Mouse (Mus musculus) retina, adult 2 months (tissue): Measurements from ENCODE around the gene Gfm2.
A peak's percentile ranks its signal among the peaks of the same experiment; 100 is the strongest.

ENCODE experiments used
- DNase-seq: peaks from one replicate; pipeline ENCODE4 v3.0.0-alpha.2; 2012; ENCODE audit warnings: low read depth, low spot score

Gfm2 gene

DNA sequence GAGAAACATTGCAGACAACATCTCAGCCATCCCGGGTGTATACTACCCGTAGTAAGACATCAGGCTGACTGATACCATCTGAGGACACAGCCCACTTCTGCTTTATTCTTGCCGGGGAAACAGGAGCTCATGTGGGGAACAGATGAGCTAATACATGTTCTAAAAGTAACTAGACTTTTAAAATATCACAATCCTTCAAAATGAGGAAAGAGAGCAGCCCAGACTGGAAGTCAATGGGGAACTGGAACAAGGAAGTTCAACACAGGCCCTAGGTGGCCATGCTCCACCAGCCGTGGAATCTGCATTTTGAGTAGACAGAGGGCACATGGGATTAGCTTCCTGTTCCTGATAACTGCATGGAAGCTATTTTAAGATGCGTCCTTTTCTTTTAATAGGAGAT, 50.0 kb downstream of the Gfm2 start:
- no peak for DNase-seq

- DNase-seq = no peak
These were observed 54.9 kb downstream of the Gfm2 start for GRCm38 (mm10) chr13:97192649-97193048.

GRCm38 (mm10) chr13:97193420-97193819, 55.7 kb downstream of the Gfm2 start:
- no peak for DNase-seq

- DNase-seq = no peak
These were observed 58.6 kb downstream of the Gfm2 start for GRCm38 (mm10) chr13:97196186-97196924.

- no peak for DNase-seq
These were observed 59.1 kb downstream of the Gfm2 start for GRCm38 (mm10) chr13:97196925-97197218.

DNA sequence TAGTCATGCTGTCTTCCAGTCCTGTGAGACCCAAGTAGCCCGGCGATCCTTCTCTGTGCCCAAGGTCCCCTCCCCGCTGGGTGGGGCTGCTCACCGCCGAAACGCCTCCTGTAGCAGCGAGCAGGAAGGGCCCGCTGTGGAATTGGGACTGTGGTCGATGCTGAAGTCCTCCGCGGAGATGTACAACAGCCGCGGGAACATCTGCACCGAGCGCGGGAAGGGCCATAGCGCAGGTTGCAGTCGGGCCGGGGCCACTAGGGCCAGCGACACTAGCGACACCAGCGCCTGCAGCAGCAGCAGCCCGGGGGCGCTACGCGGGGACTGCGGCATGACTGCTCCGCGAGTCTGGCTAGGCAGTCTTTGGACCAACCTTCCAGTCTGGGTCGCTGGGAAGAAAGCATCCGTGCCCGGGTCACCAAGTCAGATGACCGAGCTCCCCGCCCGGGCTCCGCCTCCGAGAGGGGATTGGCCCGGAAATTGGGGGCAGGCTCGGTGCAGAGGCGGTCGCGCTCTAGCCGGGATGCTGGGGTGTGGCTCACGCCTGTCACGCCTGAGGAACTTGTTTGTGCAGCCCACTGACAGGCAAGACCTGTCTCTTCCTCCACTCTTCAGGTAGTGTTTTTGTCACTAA, 60.3 kb downstream of the Gfm2 start, which contains the start of gene Hexb:
TSS of gene Hexb (minus strand) at position 426 of the 631 bp plus-strand sequence.
- DNase-seq = peak; percentile 56

DNA sequence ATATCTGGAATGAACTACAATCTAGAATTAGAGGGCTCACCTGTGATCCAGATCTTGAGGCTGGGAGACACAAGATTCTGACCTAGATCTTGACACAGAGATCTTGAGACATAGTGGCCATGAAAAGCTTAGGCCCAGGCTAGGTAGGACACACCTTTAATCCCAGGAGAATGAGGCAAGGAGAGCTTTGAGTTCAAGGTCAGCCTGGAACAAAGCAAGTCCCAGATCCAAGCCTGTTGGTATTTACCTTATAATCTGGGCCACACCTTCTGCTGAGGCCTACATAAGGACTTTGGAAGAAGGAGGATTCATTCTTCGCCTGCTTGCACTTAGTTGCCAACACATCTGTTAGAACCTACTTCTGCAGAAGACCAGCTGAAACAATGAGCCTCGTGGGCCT, 61.4 kb downstream of the Gfm2 start:
- no peak for DNase-seq

DNA sequence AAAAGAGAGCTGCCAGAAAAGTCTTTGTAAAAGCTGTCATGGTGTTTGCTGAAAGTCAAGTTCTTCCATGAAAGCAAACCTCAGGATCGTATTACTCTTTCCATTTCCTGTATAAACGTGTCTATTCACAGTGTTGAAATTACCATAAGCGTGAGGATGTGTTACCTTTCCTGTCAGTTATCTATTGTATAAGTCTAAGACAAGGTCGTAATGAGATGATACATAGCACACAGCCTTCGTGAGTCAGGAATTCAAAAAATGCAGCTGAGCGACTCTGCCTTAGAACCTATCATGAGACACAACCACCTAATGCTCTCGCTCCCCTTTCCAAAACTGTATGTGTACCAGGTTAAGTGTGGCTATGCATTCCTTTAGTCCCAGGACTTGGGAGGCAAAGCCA, 63.3 kb downstream of the Gfm2 start:
- DNase-seq = no peak

GRCm38 (mm10) chr13:97201896-97202295, 64.2 kb downstream of the Gfm2 start:
- no peak for DNase-seq

DNA sequence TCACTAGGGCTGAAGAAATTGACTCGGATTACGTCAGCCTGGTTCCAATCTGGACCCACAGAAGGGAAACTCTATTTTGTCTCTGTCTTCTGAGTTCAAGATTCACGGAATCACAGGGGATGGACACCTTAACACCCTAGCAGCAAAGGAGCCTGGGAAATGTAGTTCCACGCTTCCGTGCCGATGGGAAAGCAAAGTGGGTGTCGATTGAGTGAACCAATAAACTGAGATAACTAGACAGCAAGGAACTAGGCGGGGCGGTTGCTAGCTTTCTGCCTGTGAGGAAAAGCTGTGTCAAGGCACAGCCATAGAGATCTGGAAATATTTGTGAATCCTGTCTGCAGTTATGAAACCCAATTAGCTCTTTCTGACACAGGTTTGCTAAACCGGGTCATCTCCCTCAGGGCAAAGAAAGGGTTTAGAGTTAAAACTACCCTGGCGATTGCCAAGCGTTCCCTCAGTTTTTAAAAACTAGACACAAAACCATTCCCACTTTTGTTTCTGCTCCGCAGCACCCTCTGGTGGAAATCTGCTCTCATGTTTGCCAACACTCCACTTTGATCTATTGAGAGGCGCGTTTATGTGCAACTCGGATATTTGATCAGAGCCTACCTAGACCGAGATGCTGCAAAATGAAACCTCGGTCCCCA, 67.4 kb downstream of the Gfm2 start:
- peak; percentile 47 for DNase-seq

- DNase-seq = no peak
These were observed 68.3 kb downstream of the Gfm2 start for GRCm38 (mm10) chr13:97206046-97206445.

GRCm38 (mm10) chr13:97207472-97208111, 69.9 kb downstream of the Gfm2 start:
- DNase-seq = no peak

GRCm38 (mm10) chr13:97208112-97208478, 70.4 kb downstream of the Gfm2 start:
- no peak for DNase-seq

DNA sequence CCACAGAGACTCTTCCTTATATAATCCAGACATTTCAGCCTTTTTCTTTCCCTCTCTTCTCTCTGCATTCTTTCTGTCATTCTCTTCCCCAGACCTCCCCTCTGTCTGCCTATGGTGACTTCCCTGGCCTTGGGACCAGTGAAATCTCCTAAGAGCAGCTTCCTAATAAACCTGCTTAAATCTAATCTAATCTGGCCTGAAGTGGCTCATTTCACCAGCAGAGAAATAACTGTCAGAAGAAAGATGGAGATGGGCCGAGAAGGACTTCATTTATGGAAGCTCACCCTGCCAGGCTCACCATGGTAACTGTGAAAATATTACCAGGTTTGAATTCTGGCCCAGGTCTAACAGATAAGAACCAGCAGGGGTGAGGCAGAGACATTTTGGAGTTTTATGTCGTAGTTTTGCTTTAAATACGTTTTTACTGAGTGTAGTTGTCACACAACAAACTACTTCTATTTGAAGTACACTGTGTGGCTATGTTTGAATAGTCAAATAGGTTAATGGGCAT, 70.8 kb downstream of the Gfm2 start:
- DNase-seq = no peak

- DNase-seq = no peak
These were observed 77.0 kb downstream of the Gfm2 start for GRCm38 (mm10) chr13:97214583-97215268.

DNA sequence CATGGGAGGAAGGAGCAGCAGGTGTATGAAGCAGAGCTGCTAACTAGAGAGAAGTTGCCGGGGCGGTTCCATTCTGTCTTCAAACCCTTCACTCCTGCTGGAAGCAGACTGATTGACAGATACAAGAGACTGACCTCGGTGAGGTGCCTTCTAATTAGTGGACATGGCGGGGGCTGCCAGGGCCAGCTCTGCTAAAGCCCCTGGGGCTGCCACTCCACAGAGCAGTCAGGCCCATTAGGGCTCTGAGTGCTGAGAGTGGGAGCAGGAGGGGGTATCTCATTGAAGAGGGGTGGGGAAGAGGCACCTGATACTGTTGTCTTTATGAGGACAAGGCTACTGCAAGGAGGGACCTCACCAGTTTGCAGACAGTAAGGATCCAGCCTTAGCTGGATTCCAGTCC, 77.8 kb downstream of the Gfm2 start:
- DNase-seq = no peak

GRCm38 (mm10) chr13:97216196-97216595, 78.5 kb downstream of the Gfm2 start:
- no peak for DNase-seq

- no peak for DNase-seq
These were observed 82.3 kb downstream of the Gfm2 start for GRCm38 (mm10) chr13:97220022-97220421.

DNA sequence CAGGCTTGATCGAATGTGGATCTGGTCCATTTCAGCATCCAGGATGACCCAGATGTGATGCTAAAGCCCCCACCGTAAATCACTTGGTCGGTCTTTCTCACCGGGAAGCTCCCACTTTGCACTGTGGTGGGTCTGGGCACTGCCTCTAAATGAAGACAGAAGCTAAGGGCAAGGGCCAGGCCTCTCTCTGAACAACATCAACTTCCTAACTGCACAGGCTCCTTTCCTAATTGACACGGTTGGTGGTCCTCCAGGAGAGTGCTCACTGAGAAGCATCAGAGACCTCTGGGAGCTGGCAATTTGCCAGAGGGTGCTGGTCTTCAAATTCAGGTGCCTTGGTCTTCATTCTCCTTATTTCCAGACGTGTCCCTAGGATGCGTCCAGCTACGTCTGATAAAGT, 86.1 kb downstream of the Gfm2 start:
- no peak for DNase-seq

DNA sequence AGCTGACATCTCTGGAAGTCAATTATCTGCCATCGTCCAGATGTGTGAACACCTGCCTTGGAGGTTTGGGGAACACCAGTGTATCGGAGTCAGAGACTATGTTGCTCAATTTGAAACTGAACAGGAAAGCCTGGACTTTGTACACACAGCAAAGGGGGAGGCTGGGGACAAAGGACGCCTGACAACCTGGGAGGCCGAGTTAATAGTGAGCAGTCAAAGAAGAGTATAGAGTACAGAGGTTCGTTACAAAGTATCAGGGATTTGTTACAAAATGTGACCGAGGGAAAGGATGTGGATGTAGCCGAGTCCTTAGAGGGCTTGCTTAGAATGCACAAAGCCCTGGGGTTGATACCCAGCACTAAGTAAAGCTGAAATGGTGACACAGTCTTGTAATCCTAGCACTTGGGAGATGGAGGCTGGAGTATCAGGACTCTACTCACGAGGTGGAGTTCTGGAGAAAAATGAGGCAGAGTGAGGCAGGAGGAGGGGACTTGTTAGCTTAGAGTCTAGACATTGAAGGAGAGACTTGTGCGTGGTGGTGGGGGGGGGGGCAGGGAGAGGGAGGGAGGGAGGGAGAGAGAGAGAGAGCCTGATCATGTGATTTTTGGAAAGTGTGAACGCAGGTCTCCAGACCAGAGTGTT, 86.7 kb downstream of the Gfm2 start:
- no peak for DNase-seq

DNA sequence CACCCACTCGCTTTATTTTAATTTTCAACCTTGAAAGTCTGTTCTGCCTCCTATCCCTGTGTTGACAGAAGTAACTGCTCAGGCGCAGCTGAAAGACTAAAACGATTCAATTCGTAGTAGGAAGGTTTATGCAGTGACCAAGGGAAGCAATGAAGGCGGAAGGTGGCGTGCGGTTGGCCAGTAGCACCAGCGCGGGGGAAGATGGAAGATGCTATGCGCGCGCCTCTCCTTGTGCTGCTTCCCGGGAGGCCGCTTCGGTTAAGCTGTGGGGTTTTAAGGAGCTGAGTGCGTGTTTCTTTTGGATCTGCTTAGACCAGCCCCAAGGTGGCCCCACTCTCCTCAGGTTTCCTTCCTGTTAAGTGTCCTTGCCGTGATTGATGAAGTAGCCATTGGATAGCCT, 87.4 kb downstream of the Gfm2 start:
- DNase-seq = no peak
